Mouse (Mus musculus) forebrain, embryonic 14.5 days (tissue): ENCODE data around the gene Scn9a. TPM values are rescaled to one million over a fixed set of nuclear protein-coding genes. Genes with fewer than 3 reads are reported as not detected.

Source experiments
- ATAC-seq: fragments of 200-750 bp; cut with Nextera tagmentation; 2 replicates; pipeline ENCODE4 v1.8.0; 2017; ENCODE audit warnings: mild to moderate bottlenecking, moderate library complexity
- DNase-seq: peaks from one replicate; pipeline ENCODE4 v3.0.0-alpha.2; 2015; ENCODE audit warnings: low spot score
- H3K27ac ChIP-seq: fragments of 300-500 bp; sonication (generic); 2 replicates; pipeline ENCODE4 v1.5.1; 2014; ENCODE audit warnings: low read depth, mild to moderate bottlenecking, control low read depth, low read length, moderate library complexity
- H3K27me3 ChIP-seq: fragments of 300-500 bp; sonication (generic); replicated peaks from 2 replicates; pipeline ENCODE4 v1.6.1; 2014; ENCODE audit warnings: low read length, control low read depth, mixed read lengths; ENCODE audit not compliant: control insufficient read depth, insufficient read depth
- H3K36me3 ChIP-seq: fragments of 300-500 bp; sonication (generic); 2 replicates; pipeline ENCODE4 v1.6.1; 2014; ENCODE audit warnings: low read length, control low read depth; ENCODE audit not compliant: control insufficient read depth, insufficient read depth
- H3K4me1 ChIP-seq: fragments of 300-500 bp; sonication (generic); 2 replicates; pipeline ENCODE4 v1.6.1; 2014; ENCODE audit warnings: antibody characterized with exemption, low read length, control low read depth; ENCODE audit not compliant: control insufficient read depth, insufficient read depth
- H3K4me2 ChIP-seq: fragments of 300-500 bp; sonication (generic); 2 replicates; pipeline ENCODE4 v1.6.1; 2014; ENCODE audit warnings: mild to moderate bottlenecking, control low read depth, low read length
- H3K4me3 ChIP-seq: fragments of 300-500 bp; sonication (generic); 2 replicates; pipeline ENCODE4 v1.5.1; 2014; ENCODE audit warnings: low read depth, low read length, control low read depth
- H3K9ac ChIP-seq: fragments of 300-500 bp; sonication (generic); 2 replicates; pipeline ENCODE4 v1.6.1; 2014; ENCODE audit warnings: mild to moderate bottlenecking, low read length, control low read depth, moderate library complexity
- H3K9me3 ChIP-seq: fragments of 300-500 bp; sonication (generic); replicated peaks from 2 replicates; pipeline ENCODE4 v1.6.1; 2016; ENCODE audit warnings: low read length, control low read depth, mixed read lengths; ENCODE audit not compliant: control insufficient read depth
- WGBS: fragments of 180-500 bp; shearing (Covaris S2); extraction: QIAGEN DNeasy Blood & Tissue Kit; methylation state at CpG from one replicate; pipeline ENCODE4 v1.1.7; 2014; 5-methylcytosine and 5-hydroxymethylcytosine counted together
- polyA plus RNA-seq: library from polyadenylated mRNA; unstranded; fragments of >200 nt; fragmentation: Nextera tagmentation; extraction: Ambion mirVana; gene quantifications from 2 replicates; pipeline ENCODE4 v1.2.1, GENCODE M21; 2014

The Scn9a gene
- polyA plus RNA-seq, 1 experiment from 2014 or later = 2.2 TPM

DNA sequence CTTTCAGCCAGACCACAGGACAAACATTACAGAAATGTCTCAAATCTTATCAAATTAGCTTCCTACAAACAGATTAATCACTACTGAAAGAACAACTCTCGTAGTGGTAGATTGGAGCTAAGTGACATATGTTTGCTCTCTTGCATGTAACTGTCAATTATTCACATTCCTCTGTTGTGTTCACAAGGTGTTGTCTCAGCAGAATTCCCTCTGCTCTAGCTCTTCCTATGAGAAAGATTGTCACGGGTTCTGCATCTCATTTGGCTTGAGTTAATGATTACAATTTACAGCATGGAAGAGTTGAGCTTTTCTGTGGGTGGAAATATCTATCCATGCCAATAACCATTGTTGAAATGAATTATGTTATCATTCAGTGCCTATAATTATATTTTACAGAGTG is 156.4 kb downstream of the Scn9a start:
- Histone ChIP-seq H3K9me3 (no peaks in the 10 kb centered on the region), H3K36me3 (no peaks in the 10 kb centered on the region), H3K4me3 (no peak overlapping the region), H3K9ac (no peak overlapping the region), H3K27me3 (no peaks in the 10 kb centered on the region), H3K4me1 (no peaks in the 10 kb centered on the region), H3K4me2 (no peak overlapping the region), H3K27ac (no peak overlapping the region)
- ATAC-seq (no peak), DNase-seq (no peak)
- 72% methylated on average over 2 of the region's 2 CpGs for WGBS

DNA sequence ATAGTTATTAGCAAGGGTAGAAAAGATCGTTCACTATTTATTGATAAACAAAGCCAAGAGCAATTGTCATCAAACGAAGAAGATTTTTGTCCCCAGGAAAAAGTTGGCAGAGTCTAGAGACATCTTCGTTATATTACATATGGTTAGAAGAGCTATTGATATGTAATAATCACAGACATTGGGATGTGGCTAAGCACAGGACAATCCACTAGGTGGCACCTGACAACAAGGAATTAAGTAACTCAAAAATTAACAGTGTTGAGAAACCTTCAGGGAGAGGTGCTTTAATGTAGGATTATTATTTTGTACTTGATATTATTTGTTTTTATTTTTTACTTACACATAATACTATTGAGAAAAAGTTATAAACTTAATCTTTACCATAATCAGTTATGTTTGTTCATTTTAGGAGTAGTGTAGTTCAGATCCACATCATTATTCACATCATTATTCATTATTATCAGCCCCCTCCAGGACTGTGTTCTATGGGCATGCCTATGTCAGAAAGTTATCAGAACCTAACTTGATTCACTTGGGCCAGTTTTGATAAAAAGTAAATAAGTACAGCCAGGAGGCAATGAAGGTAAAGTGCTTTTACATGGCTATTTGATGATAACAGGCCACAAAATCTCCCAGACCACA is 161.5 kb downstream of the Scn9a start:
- peak; percentile 71; the same call in 1 of the 2 replicates for ATAC-seq
- Histone ChIP-seq H3K36me3 (no peaks in the 10 kb centered on the region), H3K27me3 (no peaks in the 10 kb centered on the region), H3K4me2 (no peak overlapping the region), H3K4me3 (no peak overlapping the region), H3K9me3 (no peaks in the 10 kb centered on the region), H3K27ac (no peak overlapping the region), H3K4me1 (no peaks in the 10 kb centered on the region), H3K9ac (no peak overlapping the region)
- DNase-seq = peak; percentile 81
- WGBS = 53% methylated on average over 3 of the region's 3 CpGs

DNA sequence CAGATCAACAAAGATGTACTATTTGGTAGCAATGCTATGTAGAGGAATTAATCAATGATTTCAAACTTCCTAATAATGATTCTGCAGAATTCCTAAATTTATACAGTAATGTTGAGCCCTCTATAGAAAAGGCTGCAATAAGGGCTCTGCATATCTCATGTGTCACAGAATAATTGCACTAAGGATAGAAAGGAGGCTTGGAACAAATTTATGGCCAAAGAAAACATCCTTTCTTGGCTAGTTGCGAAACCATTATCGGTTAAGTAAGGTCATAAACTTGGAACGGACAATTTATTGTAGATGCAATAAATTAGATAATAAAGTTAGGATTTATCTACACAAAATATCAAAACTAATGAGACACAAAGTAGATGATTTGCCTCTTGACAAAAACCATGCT is 169.3 kb downstream of the Scn9a start:
- Histone ChIP-seq H3K36me3 (no peaks in the 10 kb centered on the region), H3K9me3 (no peaks in the 10 kb centered on the region), H3K4me2 (no peak overlapping the region), H3K27me3 (no peaks in the 10 kb centered on the region), H3K27ac (no peak overlapping the region), H3K4me1 (no peaks in the 10 kb centered on the region), H3K4me3 (no peak overlapping the region), H3K9ac (no peak overlapping the region)
- ATAC-seq (no peak), DNase-seq (no peak)
- whole genome bisulfite sequencing = 94% methylated on average over 3 of the region's 3 CpGs

DNA sequence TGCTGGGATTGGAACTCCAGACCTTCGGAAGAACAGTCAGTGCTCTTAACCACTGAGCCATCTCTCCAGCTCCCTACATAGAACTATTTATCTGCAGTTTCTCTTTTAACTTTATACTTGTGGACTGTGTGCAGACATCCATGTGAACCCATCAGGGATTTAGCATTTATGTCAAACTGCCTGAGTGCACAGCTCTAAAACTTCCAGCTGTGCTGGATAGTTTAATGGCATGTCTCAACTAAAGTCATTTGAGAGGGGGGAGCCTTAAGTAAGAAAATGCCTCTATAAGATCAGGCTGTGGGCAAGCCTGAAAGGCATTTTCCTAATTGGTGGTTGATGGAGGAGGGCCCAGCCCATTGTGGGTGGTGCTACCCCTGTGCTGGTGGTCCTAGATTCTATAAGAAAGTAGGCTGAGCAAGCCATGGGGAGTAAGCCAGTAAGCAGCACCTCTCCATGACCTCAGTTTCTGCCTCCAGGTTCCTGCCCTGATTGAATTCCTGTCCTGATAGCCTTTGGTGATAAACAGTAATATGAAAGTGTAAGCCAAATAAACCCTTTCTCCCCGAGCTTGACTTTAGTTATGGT is 169.8 kb downstream of the Scn9a start:
- Histone ChIP-seq H3K9ac (no peak overlapping the region), H3K4me1 (no peaks in the 10 kb centered on the region), H3K36me3 (no peaks in the 10 kb centered on the region), H3K9me3 (no peaks in the 10 kb centered on the region), H3K4me2 (no peak overlapping the region), H3K27ac (no peak overlapping the region), H3K27me3 (no peaks in the 10 kb centered on the region), H3K4me3 (no peak overlapping the region)
- ATAC-seq = no peak
- DNase-seq = no peak
- 84% methylated on average over 2 of the region's 2 CpGs for WGBS

DNA sequence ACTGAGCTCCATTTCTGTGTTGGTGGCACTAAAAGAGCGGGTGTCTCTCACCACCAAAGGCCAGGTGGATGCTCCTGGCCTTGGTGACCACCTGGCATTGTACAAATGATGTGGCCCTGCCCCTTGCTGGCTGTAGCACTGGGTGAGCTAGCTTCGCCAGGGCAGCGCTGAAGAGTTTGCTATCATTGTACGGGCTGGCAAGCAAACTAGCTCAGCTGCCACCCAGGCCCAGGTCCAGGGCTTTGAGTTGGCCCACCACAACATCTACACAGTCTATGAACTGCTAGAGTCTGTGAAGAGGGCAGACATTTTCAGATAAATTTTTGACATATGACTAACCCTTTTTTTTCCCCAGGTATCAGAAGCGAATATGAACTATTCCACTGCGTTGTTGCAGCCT is 170.8 kb downstream of the Scn9a start:
- H3K9me3 ChIP-seq = no peaks in the 10 kb centered on the region
- no peak overlapping the region for H3K4me2 ChIP-seq
- no peak overlapping the region for H3K9ac ChIP-seq
- no peak overlapping the region for H3K27ac ChIP-seq
- DNase-seq = no peak
- H3K36me3 ChIP-seq = no peaks in the 10 kb centered on the region
- H3K27me3 ChIP-seq = no peaks in the 10 kb centered on the region
- no peaks in the 10 kb centered on the region for H3K4me1 ChIP-seq
- no peak overlapping the region for H3K4me3 ChIP-seq
- 94% methylated on average over 6 of the region's 6 CpGs for WGBS
- no peak for ATAC-seq

DNA sequence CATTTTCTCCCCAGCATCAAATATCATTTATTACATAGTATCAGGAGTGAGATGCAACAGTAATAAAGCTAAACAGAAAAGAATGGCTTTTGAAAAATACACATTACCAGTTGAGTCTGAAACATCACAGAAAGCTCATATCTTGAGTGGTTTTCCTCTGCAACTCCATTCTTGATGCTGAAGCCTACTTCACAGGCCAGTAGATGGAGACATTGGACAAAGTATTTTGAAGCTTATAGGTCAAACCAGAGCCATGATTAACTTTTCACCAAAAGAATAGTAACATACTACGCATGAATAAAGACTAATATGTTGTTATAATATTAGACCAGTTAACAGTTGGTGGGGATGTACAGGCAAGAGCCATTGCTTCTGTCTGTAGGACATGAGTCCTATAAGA is 172.3 kb downstream of the Scn9a start:
- 95% methylated on average over 1 of the region's 1 CpGs for WGBS
- DNase-seq = peak; percentile 14
- no peak for ATAC-seq

DNA sequence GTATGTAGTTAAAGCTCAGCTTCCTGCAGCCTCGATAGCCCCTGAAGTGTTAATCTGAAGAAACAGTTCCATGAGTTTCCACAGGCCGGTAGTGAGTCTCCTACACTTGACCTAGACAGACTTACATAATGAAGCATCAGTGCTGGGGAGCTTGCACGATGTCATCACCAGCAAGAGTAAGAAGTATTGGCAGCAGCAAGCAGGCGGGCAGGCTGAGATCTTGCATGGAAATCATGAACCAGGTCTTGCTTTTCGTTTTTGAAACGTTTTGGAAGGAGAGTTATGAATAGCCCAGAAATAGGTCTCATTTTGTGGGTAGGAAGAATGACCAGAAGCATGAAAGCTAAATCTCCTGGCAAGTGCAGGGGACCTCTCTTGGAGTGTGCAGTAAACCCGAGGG is 194.1 kb downstream of the Scn9a start, which contains the start of gene Scn1a:
Gene Scn1a (minus strand): TSS at position 130 of the 400 bp plus-strand sequence.
- H3K4me2 ChIP-seq = peak within 1 kb of the TSS; percentile 58
- no peaks in the 10 kb centered on the region for H3K36me3 ChIP-seq
- ATAC-seq (no peak), DNase-seq (no peak)
- no peak within 1 kb of the TSS for H3K27ac ChIP-seq
- peak within 1 kb of the TSS; percentile 46; the same call in 1 of the 2 replicates for H3K9ac ChIP-seq
- H3K9me3 ChIP-seq = no peaks in the 10 kb centered on the region
- H3K4me3 ChIP-seq = peak within 1 kb of the TSS; percentile 26
- no peaks in the 10 kb centered on the region for H3K27me3 ChIP-seq
- WGBS = 16% methylated on average over 7 of the region's 7 CpGs
- H3K4me1 ChIP-seq = 0 out of 2 replicates have a peak, but pooled peaks cover 3% of the 10 kb centered on the region

More for the DNA sequence above, 172.3 kb downstream of the Scn9a start:
- Histone ChIP-seq H3K4me2 (no peak overlapping the region), H3K4me1 (no peaks in the 10 kb centered on the region), H3K4me3 (no peak overlapping the region), H3K9ac (no peak overlapping the region), H3K27ac (no peak overlapping the region), H3K9me3 (no peaks in the 10 kb centered on the region), H3K36me3 (no peaks in the 10 kb centered on the region), H3K27me3 (no peaks in the 10 kb centered on the region)

DNA sequence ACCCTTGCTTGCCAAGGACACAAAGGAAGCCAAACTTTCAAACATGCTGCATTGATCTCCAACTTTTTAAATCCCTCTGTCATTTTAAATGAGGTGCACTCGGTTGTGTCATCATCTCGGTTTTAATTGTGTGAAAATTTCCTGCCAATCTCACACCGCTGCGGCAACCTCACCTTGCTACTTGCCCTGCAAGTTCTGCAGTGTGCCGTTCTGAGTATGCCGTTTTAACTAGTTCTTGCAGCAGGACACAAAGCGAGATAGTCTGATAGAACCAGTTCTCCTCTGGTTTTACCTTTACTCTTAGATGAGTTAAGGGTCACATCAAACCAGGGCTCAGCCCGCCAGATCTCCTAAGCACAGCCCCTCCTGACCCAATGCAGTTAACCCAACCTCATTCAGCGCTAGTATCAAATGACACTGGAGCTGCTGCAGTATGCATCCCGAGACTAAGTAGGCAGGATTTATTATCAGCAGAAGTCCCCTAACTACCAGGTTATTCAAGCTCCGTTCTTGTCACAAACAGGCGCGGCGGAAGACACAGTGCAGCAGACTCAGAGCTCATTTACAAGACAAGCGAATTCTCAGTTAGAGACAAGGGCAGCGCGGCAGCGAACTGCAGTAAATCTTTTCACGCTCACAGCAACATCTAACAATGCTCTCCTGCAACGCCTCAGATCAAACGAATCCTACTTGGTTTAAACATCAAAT is 194.8 kb downstream of the Scn9a start:
- DNase-seq (peak; percentile 67), ATAC-seq (peak; percentile 60; the same call in 1 of the 2 replicates)
- H3K27me3 ChIP-seq = no peaks in the 10 kb centered on the region
- H3K9ac ChIP-seq = peak overlapping the region; percentile 46; the same call in 1 of the 2 replicates
- peak overlapping the region; percentile 26 for H3K4me3 ChIP-seq
- 0 out of 2 replicates have a peak, but pooled peaks cover 3% of the 10 kb centered on the region for H3K4me1 ChIP-seq
- no peaks in the 10 kb centered on the region for H3K36me3 ChIP-seq
- H3K27ac ChIP-seq = no peak overlapping the region
- WGBS = 5% methylated on average over 21 of the region's 21 CpGs
- H3K9me3 ChIP-seq = no peaks in the 10 kb centered on the region
- H3K4me2 ChIP-seq = peak overlapping the region; percentile 58

DNA sequence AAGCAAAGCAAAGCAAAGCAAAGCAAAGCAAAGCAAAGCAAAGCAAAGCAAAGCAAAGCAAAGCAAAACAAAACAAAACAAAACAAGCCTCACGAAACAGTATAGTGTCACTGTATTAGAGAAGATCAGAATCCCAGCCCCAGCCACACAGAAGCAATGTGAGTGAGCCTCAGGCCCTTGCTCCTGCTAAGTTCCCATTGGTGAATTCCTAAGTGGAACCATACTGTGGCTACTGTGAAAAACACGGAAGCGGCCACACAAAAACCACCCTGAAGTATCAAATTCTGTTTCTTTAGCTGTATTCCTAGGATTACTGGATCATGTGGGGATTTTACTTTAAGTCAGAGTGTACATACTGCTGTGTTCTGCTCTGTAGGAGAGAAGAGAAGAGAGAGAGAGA is 198.5 kb downstream of the Scn9a start:
- WGBS = 45% methylated on average over 3 of the region's 3 CpGs
- DNase-seq (no peak), ATAC-seq (no peak)
- Histone ChIP-seq H3K9me3 (no peaks in the 10 kb centered on the region), H3K4me3 (no peak overlapping the region), H3K4me1 (0 out of 2 replicates have a peak, but pooled peaks cover 3% of the 10 kb centered on the region), H3K9ac (no peak overlapping the region), H3K4me2 (no peak overlapping the region), H3K36me3 (no peaks in the 10 kb centered on the region), H3K27me3 (no peaks in the 10 kb centered on the region), H3K27ac (no peak overlapping the region)
